Mouse (Mus musculus) testis, postnatal 14 days (tissue): ENCODE results near the gene Bhlha15.

Experiments
- DNase-seq: peaks from one replicate; pipeline ENCODE4 v3.0.0; 2021; ENCODE audit warnings: low spot score

Gene Bhlha15

DNA sequence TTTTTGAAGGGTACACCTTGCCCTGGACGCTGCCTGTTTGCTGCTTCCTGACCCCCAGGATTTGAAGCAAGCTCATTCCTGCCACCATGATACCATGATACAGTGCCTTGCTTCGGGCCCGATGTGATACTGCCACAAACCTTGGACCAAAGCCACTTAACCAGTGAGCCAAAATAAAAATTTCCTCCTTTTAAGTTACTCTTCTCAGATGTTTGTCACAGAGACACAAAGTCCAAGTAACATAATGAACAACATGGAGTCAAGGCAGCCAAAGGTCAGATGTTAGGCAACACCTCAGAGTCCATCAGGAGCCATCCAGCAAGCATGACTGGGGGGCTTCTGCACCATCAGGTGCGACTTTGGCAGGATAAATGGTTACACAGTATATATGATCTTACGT lies 42.4 kb downstream of the Bhlha15 start:
- no peak for DNase-seq

DNA sequence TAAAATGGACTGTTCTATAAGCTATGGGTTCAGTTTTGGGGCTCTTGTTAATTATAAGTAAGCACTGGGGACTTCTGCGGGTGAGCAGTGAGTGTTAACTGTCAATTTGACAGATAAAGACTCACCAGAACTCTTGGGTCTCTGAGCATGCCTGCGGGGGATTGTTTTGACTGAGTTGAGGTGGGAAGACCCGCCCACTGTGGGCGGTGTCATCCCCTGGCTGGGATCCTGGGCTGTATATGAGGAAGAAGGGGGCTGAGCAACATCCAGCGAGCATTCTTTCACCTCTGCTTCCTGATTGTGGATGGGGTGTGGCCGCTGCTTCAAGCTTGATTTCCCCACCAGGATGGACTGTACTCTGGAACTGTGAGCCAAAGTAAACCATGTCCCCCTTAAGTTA lies 44.1 kb downstream of the Bhlha15 start:
- DNase-seq = no peak

DNA sequence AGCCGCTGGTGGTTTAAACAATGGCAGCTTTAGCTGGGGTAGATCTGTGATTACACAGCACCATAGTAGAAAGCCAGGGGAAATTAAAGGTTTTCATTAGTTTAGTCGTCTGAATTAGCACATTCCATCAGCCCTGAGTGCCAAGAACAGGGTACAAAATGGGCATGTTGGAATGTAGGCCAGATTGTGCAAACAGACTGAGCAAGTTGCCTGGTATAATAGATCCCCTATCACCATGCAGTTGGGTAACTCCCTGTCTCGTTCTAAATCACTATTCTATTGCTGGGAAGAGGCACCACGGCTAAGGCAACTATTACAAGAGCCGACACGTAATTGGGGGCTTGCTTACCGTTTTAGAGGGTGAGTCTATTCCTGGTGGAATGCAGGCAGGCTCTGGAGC lies 44.6 kb downstream of the Bhlha15 start:
- no peak for DNase-seq

- DNase-seq = no peak
These were observed 48.9 kb downstream of the Bhlha15 start for GRCm38 (mm10) chr5:144238969-144239368.
